Mouse (Mus musculus) gastrocnemius, postnatal 25 days (tissue): ENCODE data around the gene Vmn2r20. TPM values are rescaled to one million over a fixed set of nuclear protein-coding genes. Genes with fewer than 3 reads are reported as not detected.
"Not testable (repeated sequence)": the region's sequence is repeated elsewhere in the genome, so short reads cannot be mapped to it uniquely, and the experiment has no call there.

Experiments
- DNase-seq: peaks from one replicate; pipeline ENCODE4 v3.0.0; 2022
- long read RNA-seq, 2 experiments: library from polyadenylated mRNA; stranded (forward); transcript quantifications; one replicate each; pipeline ENCODE4 v2.0.0; 2021
- total RNA-seq, 2 experiments: library from RNA; stranded (reverse); gene quantifications; 1 replicate in 1 of 2; 2 replicates in 1 of 2; pipeline ENCODE4 v1.2.3; 2021

Gene Vmn2r20
- not detected for total RNA-seq
- long read RNA-seq, experiment 1, result 0 reads
- long read RNA-seq, experiment 2, result 0 reads

- not testable (repeated sequence) for DNase-seq
Observed at GRCm38 (mm10) chr6:123418016-123418415, at the start of gene Vmn2r20. Gene Vmn2r20, minus strand, starts transcription at chr6:123418116.

DNA sequence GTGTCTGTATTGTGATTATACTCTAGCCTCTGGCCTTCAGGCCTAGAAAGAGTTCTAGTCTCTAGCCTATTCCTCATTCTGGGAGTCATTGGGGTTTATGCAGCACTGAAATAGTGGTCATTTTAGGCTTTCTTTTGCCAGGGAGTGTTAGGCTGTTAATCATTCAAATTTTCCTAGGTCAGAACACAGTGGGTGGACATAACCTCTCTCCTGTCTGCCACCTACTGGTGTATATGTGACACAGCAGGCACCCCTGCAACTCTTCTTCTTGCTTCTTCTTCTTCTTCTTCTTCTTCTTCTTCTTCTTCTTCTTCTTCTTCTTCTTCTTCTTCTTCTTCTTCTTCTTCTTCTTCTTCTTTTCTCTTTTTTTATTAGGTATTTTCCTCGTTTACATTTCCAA, 6.5 kb upstream of the Vmn2r20 start:
- not testable (repeated sequence) for DNase-seq

DNA sequence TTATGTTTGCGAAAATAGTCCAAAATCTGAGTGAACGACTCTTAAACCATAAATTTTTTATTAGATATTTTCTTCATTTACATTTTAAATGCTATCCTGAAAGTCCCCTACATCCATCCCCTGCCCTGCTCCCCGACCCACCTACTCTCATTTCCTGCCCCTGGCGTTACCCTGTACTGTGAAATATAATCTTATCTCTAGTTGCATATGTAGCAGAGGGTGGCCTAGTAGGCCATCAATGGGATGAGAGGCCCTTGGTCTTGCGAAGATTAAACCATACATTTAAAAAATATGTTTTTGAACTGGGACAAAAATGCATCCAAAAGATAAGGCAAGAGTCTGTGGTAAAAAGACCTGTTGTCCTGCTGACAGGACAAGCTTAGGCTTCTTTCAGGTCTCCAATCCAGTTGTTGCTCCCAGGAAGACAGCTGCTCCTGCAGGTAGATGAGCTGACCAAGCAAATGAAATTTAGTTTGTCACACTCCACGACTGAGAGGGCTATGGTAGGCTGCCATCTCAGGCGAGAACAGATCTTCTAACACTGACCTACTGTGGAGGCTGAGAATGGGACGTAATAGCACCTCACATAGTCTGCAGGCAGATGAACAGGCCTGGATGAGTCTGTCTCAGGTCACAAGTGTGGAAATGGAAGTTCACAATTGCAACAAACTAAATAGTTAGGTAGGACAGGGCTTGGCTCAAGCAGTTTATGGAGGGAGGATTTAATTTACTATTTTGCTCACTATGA, 10.8 kb downstream of the Vmn2r20 start:
- DNase-seq, result not testable (repeated sequence)

- DNase-seq, result not testable (repeated sequence)
Observed at GRCm38 (mm10) chr6:123388824-123389223, 29.1 kb downstream of the Vmn2r20 start.

DNA sequence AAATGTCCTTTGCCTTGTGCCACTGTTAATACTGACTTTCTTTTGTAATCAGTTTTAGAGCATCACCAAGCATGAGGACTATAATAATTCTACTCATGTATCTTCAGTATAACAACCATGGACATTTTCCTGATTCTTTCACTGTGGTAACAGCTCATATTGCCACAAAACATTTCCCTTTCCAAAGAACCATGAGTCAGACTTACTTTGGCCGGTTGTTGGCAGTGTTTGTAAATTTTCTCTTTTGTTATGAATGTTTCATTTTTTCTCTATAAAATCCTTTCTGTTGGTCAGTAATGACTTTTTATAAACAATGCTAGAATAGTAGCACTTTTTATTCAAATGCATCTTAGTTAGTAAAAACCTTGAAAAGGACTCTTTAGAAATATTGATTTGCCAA, 71.8 kb downstream of the Vmn2r20 start:
- DNase-seq, result no peak

DNA sequence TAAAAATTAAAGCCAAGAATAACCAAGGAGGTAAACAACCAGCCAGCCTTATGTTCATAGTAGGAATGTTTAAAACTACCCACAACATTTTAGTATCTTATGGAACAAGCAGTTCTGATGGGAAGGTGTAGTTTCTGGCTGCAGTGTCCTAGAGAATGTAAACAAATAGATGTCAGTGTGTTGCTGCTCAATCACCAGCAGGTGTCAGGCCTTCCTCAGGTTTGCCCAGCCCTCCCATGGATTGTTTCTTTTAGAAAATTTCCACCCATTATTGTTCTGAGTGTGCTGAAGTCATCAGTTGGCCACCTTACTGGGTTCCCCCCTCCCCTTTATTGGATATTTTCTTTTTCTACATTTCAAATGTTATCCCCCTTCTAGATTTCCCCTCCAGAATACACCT, 77.8 kb downstream of the Vmn2r20 start:
- DNase-seq, result no peak

DNA sequence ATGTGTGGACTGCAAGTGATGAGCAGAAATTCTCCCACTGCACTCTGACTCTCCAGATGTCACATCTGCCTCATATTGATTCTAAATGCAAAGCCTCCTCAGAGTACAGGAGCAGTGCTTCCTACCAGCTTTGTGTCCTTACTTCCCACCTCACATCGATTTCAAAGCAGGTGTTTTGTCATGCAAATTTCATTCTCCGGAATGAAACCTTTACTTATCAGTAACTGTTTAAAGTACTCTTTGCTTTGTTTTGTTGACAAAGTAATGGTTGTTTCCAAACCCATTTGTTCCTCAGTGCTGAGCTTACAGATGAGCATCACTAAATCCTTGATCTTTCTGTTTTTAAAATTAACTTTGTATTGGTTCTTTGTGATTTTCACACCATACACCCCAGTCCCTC, 85.4 kb downstream of the Vmn2r20 start:
- DNase-seq, result no peak

Other genes starting within 250 kb of the Vmn2r20 start
- gene Clec4b2, start 245.2 kb downstream of the Vmn2r20 start, total RNA-seq, result not detected
- gene Clec4n, start 188.3 kb downstream of the Vmn2r20 start, total RNA-seq, result not detected
- not detected for gene Clec4d, start 156.0 kb downstream of the Vmn2r20 start, total RNA-seq
- gene Clec4e, start 128.2 kb downstream of the Vmn2r20 start, total RNA-seq, result not detected
- not detected for gene Vmn2r19, start 109.8 kb downstream of the Vmn2r20 start, total RNA-seq
- not detected for gene Vmn2r21, start 115.3 kb upstream of the Vmn2r20 start, total RNA-seq
- gene Vmn2r22, start 232.6 kb upstream of the Vmn2r20 start, total RNA-seq, result not detected